In the genomic region with DNA sequence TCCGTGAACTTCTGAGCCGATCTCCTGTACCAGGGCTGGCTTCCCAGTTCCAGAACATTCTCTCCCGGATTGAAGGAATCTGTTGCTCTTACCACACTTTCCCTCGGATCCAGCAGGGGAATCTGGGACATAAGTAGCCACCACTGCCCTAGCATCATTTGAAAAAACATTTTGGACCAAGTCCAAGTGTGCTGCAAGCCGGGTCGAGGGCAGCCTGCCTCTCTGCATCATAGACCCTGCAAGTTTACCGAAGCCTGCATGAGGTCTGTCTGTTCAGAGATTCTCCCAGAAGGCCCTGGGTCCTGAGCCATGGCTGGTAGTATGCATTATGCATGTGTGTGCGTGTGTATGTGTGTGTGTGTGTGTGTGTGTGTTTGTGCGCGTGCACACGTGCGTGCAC, we compare ENCODE assay signal across 22 mouse cellular contexts. TPM values are rescaled to one million over a fixed set of nuclear protein-coding genes. Genes with fewer than 3 reads are reported as not detected.
DNase-seq lines count a peak whose midpoint lies in the region; ATAC-seq and TF ChIP-seq lines count a peak whose summit lies in the region.
"Had no signal": no experiment of that assay in that cellular context is flagged by ENCODE, and none has a peak within 500 bp of the region (broad histone marks: within the 10 kb centered on the region; RNA-seq: fewer than 3 reads in every experiment).

No protein-coding gene starts in this region.

- WGBS in forebrain, embryonic 13.5 days = 82% methylated on average over 12 of the region's 12 CpGs
- WGBS in forebrain, embryonic 14.5 days = 76% methylated on average over 12 of the region's 12 CpGs
- 76% methylated on average over 12 of the region's 12 CpGs for WGBS in intestine, embryonic 16.5 days
- WGBS in intestine, postnatal 0 days = 76% methylated on average over 12 of the region's 12 CpGs
- WGBS in lung, postnatal 0 days = 61% methylated on average over 12 of the region's 12 CpGs

- no peak for ATAC-seq in forebrain, embryonic 13.5 days
- no peak for ATAC-seq in forebrain, embryonic 14.5 days
- ATAC-seq in intestine, embryonic 16.5 days = no peak
- ATAC-seq in intestine, postnatal 0 days = no peak
- no peak; the same call in 1 of the 2 replicates for ATAC-seq in lung, postnatal 0 days
- ATAC-seq: activated CD4-positive, CD25-positive, alpha-beta regulatory T cell, adult 4 months; hindbrain, embryonic 16.5 days; Patski had no signal

- TF ChIP-seq CTCF in intestine, postnatal 0 days (IDR thresholded peaks at IDR 0.05; ENCODE audit: low read depth) = no peak
- no peak for TF ChIP-seq CTCF in lung, postnatal 0 days (IDR thresholded peaks at IDR 0.05)

- no peaks in the 10 kb centered on the region for H3K27me3 ChIP-seq in forebrain, embryonic 13.5 days
- no peaks in the 10 kb centered on the region for H3K27me3 ChIP-seq in forebrain, embryonic 14.5 days (replicated peaks; ENCODE audit: control insufficient read depth, insufficient read depth, low read length)
- no peaks in the 10 kb centered on the region for H3K27me3 ChIP-seq in intestine, embryonic 16.5 days (replicated peaks; ENCODE audit: control insufficient read depth, insufficient read depth, low read length)
- H3K27me3 ChIP-seq in intestine, postnatal 0 days (replicated peaks; ENCODE audit: control insufficient read depth, insufficient read depth, low read length) = no peaks in the 10 kb centered on the region
- no peaks in the 10 kb centered on the region for H3K27me3 ChIP-seq in lung, postnatal 0 days (replicated peaks; ENCODE audit: insufficient read depth, low read length)
- H3K27me3 ChIP-seq: CH12.LX, Patski had no signal

- no peak overlapping the region for H3K9ac ChIP-seq in forebrain, embryonic 13.5 days
- no peak overlapping the region for H3K9ac ChIP-seq in forebrain, embryonic 14.5 days (ENCODE audit: low read length)
- H3K9ac ChIP-seq in intestine, embryonic 16.5 days (ENCODE audit: low read depth, low read length) = 0 out of 2 replicates have a peak overlapping the region, but pooled peaks have one; percentile 23
- H3K9ac ChIP-seq in intestine, postnatal 0 days (ENCODE audit: low read depth, low read length) = no peak overlapping the region
- H3K9ac ChIP-seq in lung, postnatal 0 days (replicated peaks; ENCODE audit: low read depth) = no peak overlapping the region
- H3K9ac ChIP-seq: heart, embryonic 15.5 days had no signal

- H3K27ac ChIP-seq in forebrain, embryonic 13.5 days = peak overlapping the region; percentile 14
- no peak overlapping the region for H3K27ac ChIP-seq in forebrain, embryonic 14.5 days (ENCODE audit: low read depth, low read length)
- no peak overlapping the region for H3K27ac ChIP-seq in intestine, embryonic 16.5 days (ENCODE audit: low read length)
- no peak overlapping the region for H3K27ac ChIP-seq in intestine, postnatal 0 days (ENCODE audit: low read depth, low read length)
- no peak overlapping the region for H3K27ac ChIP-seq in lung, postnatal 0 days (ENCODE audit: low read length)
- H3K27ac ChIP-seq: embryonic facial prominence, embryonic 10.5 days; heart, embryonic 10.5 days; heart, embryonic 15.5 days had no signal

- TF ChIP-seq EP300 in lung, postnatal 0 days (IDR thresholded peaks at IDR 0.05) = no peak

- DNase-seq in forebrain, embryonic 14.5 days (ENCODE audit: low spot score) = no peak
- peak; percentile 39 for DNase-seq in lung, postnatal 0 days (ENCODE audit: low spot score)
- DNase-seq in lung, postnatal 14 days = no peak
- peak; percentile 26 for DNase-seq in adipocyte (ENCODE audit: low spot score)
- no peak for DNase-seq in natural killer cell, adult 2 months (ENCODE audit: low spot score in 2 of 2)
- DNase-seq: adrenal gland, adult 2 months; adrenal gland, postnatal 25 days; cerebellum, adult 2 months; cerebellum, postnatal 10 days; gastrocnemius, postnatal 36 days; heart, adult 18-20 months; heart, postnatal 14 days had no signal

- H3K9me3 ChIP-seq in forebrain, embryonic 13.5 days (replicated peaks) = no peaks in the 10 kb centered on the region
- no peaks in the 10 kb centered on the region for H3K9me3 ChIP-seq in forebrain, embryonic 14.5 days (replicated peaks; ENCODE audit: control insufficient read depth, low read length)
- no peaks in the 10 kb centered on the region for H3K9me3 ChIP-seq in intestine, embryonic 16.5 days (ENCODE audit: control insufficient read depth, low read length)
- no peaks in the 10 kb centered on the region for H3K9me3 ChIP-seq in intestine, postnatal 0 days (ENCODE audit: control insufficient read depth)
- H3K9me3 ChIP-seq in lung, postnatal 0 days (ENCODE audit: low read length) = no peaks in the 10 kb centered on the region
- H3K9me3 ChIP-seq: embryonic facial prominence, embryonic 10.5 days; heart, embryonic 10.5 days; heart, embryonic 15.5 days had no signal

- H3K36me3 ChIP-seq in forebrain, embryonic 13.5 days (ENCODE audit: poor library complexity, severe bottlenecking) = no peaks in the 10 kb centered on the region; the same call in 1 of the 2 replicates
- H3K36me3 ChIP-seq in forebrain, embryonic 14.5 days (ENCODE audit: control insufficient read depth, insufficient read depth, low read length) = no peaks in the 10 kb centered on the region
- no peaks in the 10 kb centered on the region for H3K36me3 ChIP-seq in intestine, embryonic 16.5 days (ENCODE audit: control insufficient read depth, insufficient read depth, low read length)
- H3K36me3 ChIP-seq in intestine, postnatal 0 days (ENCODE audit: control insufficient read depth, insufficient read depth) = no peaks in the 10 kb centered on the region
- no peaks in the 10 kb centered on the region for H3K36me3 ChIP-seq in lung, postnatal 0 days (ENCODE audit: insufficient read depth, low read length)
- H3K36me3 ChIP-seq: heart, embryonic 15.5 days had no signal

- H3K4me3 ChIP-seq in forebrain, embryonic 13.5 days = no peak overlapping the region
- H3K4me3 ChIP-seq in forebrain, embryonic 14.5 days (ENCODE audit: low read depth, low read length) = no peak overlapping the region
- no peak overlapping the region for H3K4me3 ChIP-seq in intestine, embryonic 16.5 days (ENCODE audit: low read length)
- H3K4me3 ChIP-seq in intestine, postnatal 0 days (ENCODE audit: low read depth, low read length) = no peak overlapping the region
- H3K4me3 ChIP-seq in lung, postnatal 0 days (ENCODE audit: low read depth, low read length) = no peak overlapping the region
- H3K4me3 ChIP-seq: embryonic facial prominence, embryonic 10.5 days; heart, embryonic 10.5 days; heart, embryonic 15.5 days had no signal

- no peak overlapping the region for H3K4me2 ChIP-seq in forebrain, embryonic 13.5 days
- H3K4me2 ChIP-seq in forebrain, embryonic 14.5 days (ENCODE audit: low read length) = no peak overlapping the region
- no peak overlapping the region for H3K4me2 ChIP-seq in intestine, embryonic 16.5 days (ENCODE audit: low read depth, low read length)
- no peak overlapping the region for H3K4me2 ChIP-seq in intestine, postnatal 0 days (replicated peaks; ENCODE audit: low read depth)
- H3K4me2 ChIP-seq in lung, postnatal 0 days (replicated peaks; ENCODE audit: low read depth, low read length) = no peak overlapping the region
- H3K4me2 ChIP-seq: heart, embryonic 15.5 days had no signal

- H3K4me1 ChIP-seq in forebrain, embryonic 13.5 days = peaks cover 55% of the 10 kb centered on the region
- H3K4me1 ChIP-seq in forebrain, embryonic 14.5 days (ENCODE audit: control insufficient read depth, insufficient read depth, low read length) = peaks cover 23% of the 10 kb centered on the region
- peaks cover 9% of the 10 kb centered on the region for H3K4me1 ChIP-seq in intestine, embryonic 16.5 days (ENCODE audit: control insufficient read depth, insufficient read depth, low read length)
- H3K4me1 ChIP-seq in intestine, postnatal 0 days (replicated peaks; ENCODE audit: control insufficient read depth, insufficient read depth, low read length) = no peaks in the 10 kb centered on the region; the same call in 1 of the 2 replicates
- peaks cover 3% of the 10 kb centered on the region; the same call in 1 of the 2 replicates for H3K4me1 ChIP-seq in lung, postnatal 0 days (ENCODE audit: insufficient read depth, low read depth, low read length)

RNA-seq across cellular contexts. Expression of gene Cdc42ep4, which starts 44.2 kb away (rescaled TPM):
- 89.8 and 98.0 TPM in 2 replicates for polyA plus RNA-seq in forebrain, embryonic 13.5 days (2015; fragmentation: Nextera tagmentation; extraction: Ambion mirVana)
- polyA plus RNA-seq in forebrain, embryonic 14.5 days (2014; fragmentation: Nextera tagmentation; extraction: Ambion mirVana) = 52.4 and 61.5 TPM in 2 replicates
- polyA plus RNA-seq in intestine, embryonic 16.5 days (2015; fragmentation: Nextera tagmentation; extraction: Ambion mirVana) = 59.0 and 60.3 TPM in 2 replicates
- 30.2 and 33.0 TPM in 2 replicates for polyA plus RNA-seq in intestine, postnatal 0 days (2015; fragmentation: Nextera tagmentation; extraction: Ambion mirVana)
- 92.8 and 116 TPM in 2 replicates for polyA plus RNA-seq in lung, postnatal 0 days (2015; fragmentation: Nextera tagmentation; extraction: Ambion mirVana)

Comparison
In these comparisons a context has a peak if more than half of its experiments do, and no peak if none do; other contexts are left out.
1. DNase-seq: peak in lung, postnatal 0 days (single experiment) and adipocyte (single experiment); none in forebrain, embryonic 14.5 days (single experiment), lung, postnatal 14 days (single experiment) and natural killer cell, adult 2 months (0 of 2).